Mouse (Mus musculus) intestine, embryonic 15.5 days (tissue): ENCODE measurements around the gene Lect2. TPM values are rescaled to one million over a fixed set of nuclear protein-coding genes. Genes with fewer than 3 reads are reported as not detected.
A peak's percentile ranks its signal among the peaks of the same experiment; 100 is the strongest.

Source experiments
- ATAC-seq: fragments of 200-750 bp; cut with Nextera tagmentation; 2 replicates; pipeline ENCODE4 v1.8.0; 2017; ENCODE audit warnings: moderate TSS enrichment, moderate library complexity
- H3K27ac ChIP-seq: fragments of 300-500 bp; sonication (generic); 2 replicates; pipeline ENCODE4 v1.5.1; 2015; ENCODE audit warnings: mild to moderate bottlenecking, inconsistent platforms
- H3K27me3 ChIP-seq: fragments of 300-500 bp; sonication (generic); replicated peaks from 2 replicates; pipeline ENCODE4 v1.6.1; 2015; ENCODE audit warnings: inconsistent platforms
- H3K36me3 ChIP-seq: fragments of 300-500 bp; sonication (generic); 2 replicates; pipeline ENCODE4 v1.6.1; 2015; ENCODE audit warnings: inconsistent platforms
- H3K4me1 ChIP-seq: fragments of 300-500 bp; sonication (generic); replicated peaks from 2 replicates; pipeline ENCODE4 v1.6.1; 2015; ENCODE audit warnings: inconsistent platforms
- H3K4me2 ChIP-seq: fragments of 300-500 bp; sonication (generic); replicated peaks from 2 replicates; pipeline ENCODE4 v1.6.1; 2015; ENCODE audit warnings: mild to moderate bottlenecking, inconsistent platforms
- H3K4me3 ChIP-seq: fragments of 300-500 bp; sonication (generic); replicated peaks from 2 replicates; pipeline ENCODE4 v1.5.1; 2015; ENCODE audit warnings: inconsistent platforms
- H3K9ac ChIP-seq: fragments of 300-500 bp; sonication (generic); 2 replicates; pipeline ENCODE4 v1.6.1; 2015; ENCODE audit warnings: inconsistent platforms
- H3K9me3 ChIP-seq: fragments of 300-500 bp; sonication (generic); 2 replicates; pipeline ENCODE4 v1.6.1; 2016; ENCODE audit warnings: inconsistent platforms
- WGBS: fragments of 180-500 bp; shearing (Covaris S2); methylation state at CpG from one replicate; pipeline ENCODE4 v1.1.7; 2015; 5-methylcytosine and 5-hydroxymethylcytosine counted together
- polyA plus RNA-seq: library from polyadenylated mRNA; unstranded; fragments of >200 nt; fragmentation: Nextera tagmentation; extraction: Ambion mirVana; gene quantifications from 2 replicates; pipeline ENCODE4 v1.2.1, GENCODE M21; 2015

The Lect2 gene
- polyA plus RNA-seq, 1 experiment from 2014 or later: 13.2 TPM

DNA sequence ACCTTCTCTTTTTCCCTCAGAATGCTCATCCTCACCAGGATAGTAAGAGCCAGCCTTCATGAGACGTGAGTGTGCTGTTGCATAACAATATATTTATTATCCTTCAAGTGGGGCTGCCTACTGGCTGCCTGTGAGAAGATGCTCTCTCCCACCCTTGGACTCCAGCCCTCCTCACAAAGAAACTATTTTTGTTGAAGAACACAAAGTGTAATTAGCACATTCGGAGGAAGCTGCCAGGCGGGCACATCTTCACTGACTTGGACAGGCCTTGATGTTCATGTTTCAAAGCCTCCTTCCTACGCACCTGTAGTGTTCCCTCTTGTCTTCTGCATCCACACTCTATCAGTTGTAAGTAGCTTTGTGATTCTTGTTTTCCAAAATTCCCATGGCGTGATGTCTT is 32.1 kb upstream of the Lect2 start:
- peaks cover 39% of the 10 kb centered on the region for H3K4me1 ChIP-seq
- no peak for ATAC-seq
- no peak overlapping the region for H3K9ac ChIP-seq
- no peak overlapping the region for H3K4me3 ChIP-seq
- no peaks in the 10 kb centered on the region for H3K36me3 ChIP-seq
- WGBS: 75% methylated on average over 5 of the region's 5 CpGs
- no peaks in the 10 kb centered on the region for H3K27me3 ChIP-seq
- H3K4me2 ChIP-seq: no peak overlapping the region
- H3K9me3 ChIP-seq: no peaks in the 10 kb centered on the region
- no peak overlapping the region for H3K27ac ChIP-seq

DNA sequence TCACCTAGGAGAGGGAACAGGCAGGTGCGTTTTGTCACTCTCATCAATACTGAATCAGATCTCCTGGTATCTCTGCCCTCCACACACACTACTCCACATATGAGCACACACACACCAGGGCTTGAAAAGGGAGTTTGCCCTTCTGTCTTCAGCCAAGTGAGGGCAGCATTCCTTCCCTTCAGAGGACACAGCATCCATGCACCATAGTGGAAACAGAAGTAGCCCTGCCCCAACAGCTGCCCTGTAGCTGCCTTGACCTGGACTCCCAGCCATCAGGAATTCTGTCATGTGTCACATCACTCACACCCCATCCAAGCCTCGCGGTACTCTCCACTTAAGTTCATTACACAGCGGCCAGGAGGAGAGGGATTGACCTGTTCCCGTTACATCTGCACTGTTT is 29.8 kb upstream of the Lect2 start:
- ATAC-seq: no peak
- Histone ChIP-seq H3K27me3 (no peaks in the 10 kb centered on the region), H3K4me1 (peaks cover 45% of the 10 kb centered on the region), H3K36me3 (no peaks in the 10 kb centered on the region), H3K9me3 (no peaks in the 10 kb centered on the region), H3K4me3 (no peak overlapping the region), H3K9ac (no peak overlapping the region), H3K27ac (no peak overlapping the region), H3K4me2 (no peak overlapping the region)
- 91% methylated on average over 5 of the region's 5 CpGs for WGBS

DNA sequence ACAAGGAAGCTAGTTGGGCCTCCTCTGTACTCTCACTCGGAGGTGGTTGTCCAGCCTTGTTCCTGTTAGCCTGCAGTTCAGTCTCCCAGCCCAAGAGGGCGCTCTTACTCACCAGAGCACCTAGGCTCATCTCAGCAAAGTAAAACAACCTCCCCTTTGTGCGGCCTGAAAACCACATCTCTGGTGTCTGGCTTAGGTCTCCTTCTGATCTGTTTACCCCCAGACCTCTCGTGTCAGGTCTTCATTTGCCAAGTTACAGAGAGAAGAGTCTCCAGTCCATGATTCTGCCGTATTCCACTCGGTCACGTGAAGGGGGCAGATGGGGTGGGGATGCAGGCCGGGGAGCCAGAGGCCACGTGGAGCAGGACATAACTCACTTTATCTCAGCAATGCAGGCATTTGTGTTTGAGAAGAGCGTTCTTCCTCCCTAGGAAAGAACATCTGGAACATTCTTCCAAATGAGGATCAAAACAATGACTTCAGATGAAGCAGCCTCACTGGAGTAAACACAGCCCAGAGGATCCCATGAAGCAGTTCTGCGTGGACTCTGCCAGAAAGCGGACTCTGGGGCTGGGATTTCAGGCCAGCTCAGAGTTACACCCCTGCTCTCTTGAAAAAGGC is 27.5 kb upstream of the Lect2 start:
- H3K4me1 ChIP-seq: peaks cover 26% of the 10 kb centered on the region
- peak overlapping the region; percentile 86 for H3K27ac ChIP-seq
- no peaks in the 10 kb centered on the region for H3K27me3 ChIP-seq
- no peak overlapping the region for H3K9ac ChIP-seq
- no peaks in the 10 kb centered on the region for H3K36me3 ChIP-seq
- H3K9me3 ChIP-seq: no peaks in the 10 kb centered on the region
- H3K4me2 ChIP-seq: no peak overlapping the region
- 25% methylated on average over 12 of the region's 12 CpGs for WGBS
- H3K4me3 ChIP-seq: no peak overlapping the region
- peak; percentile 74 for ATAC-seq

GRCm38 (mm10) chr13:56575074-56575473 is 26.8 kb upstream of the Lect2 start:
- Histone ChIP-seq H3K4me2 (no peak overlapping the region), H3K36me3 (no peaks in the 10 kb centered on the region), H3K9me3 (no peaks in the 10 kb centered on the region), H3K27ac (peak overlapping the region; percentile 86), H3K4me1 (peaks cover 22% of the 10 kb centered on the region), H3K27me3 (no peaks in the 10 kb centered on the region), H3K4me3 (no peak overlapping the region), H3K9ac (no peak overlapping the region)
- ATAC-seq: no peak
- WGBS: 71% methylated on average over 4 of the region's 4 CpGs

DNA sequence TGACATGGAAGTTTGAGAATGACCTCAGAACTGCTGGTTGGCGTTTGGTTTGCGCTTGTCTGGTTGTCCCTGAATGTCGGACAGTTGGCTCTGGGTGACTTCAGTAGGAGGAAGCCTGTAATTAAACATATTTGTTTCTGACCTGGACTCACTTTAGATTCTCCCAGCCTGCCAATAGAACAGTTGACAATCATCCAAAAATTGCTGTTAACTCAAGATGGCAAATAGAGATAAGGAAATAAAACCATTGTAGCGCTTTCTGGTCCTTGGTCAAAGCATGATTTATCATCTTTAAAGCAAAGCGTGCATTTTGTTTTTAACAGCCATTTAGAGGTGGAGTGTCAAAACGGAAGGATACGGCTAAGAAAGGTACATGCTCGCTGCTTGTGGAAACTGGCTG is 23.3 kb upstream of the Lect2 start:
- Histone ChIP-seq H3K9me3 (no peaks in the 10 kb centered on the region), H3K9ac (no peak overlapping the region), H3K36me3 (no peaks in the 10 kb centered on the region), H3K4me2 (no peak overlapping the region), H3K4me1 (peaks cover 22% of the 10 kb centered on the region), H3K27me3 (no peaks in the 10 kb centered on the region), H3K4me3 (no peak overlapping the region), H3K27ac (no peak overlapping the region)
- 69% methylated on average over 8 of the region's 8 CpGs for WGBS
- no peak for ATAC-seq

- Histone ChIP-seq H3K27me3 (no peaks in the 10 kb centered on the region), H3K4me3 (no peak overlapping the region), H3K4me2 (no peak overlapping the region), H3K27ac (peak overlapping the region; percentile 13; the same call in 1 of the 2 replicates), H3K9ac (no peak overlapping the region), H3K9me3 (no peaks in the 10 kb centered on the region), H3K36me3 (no peaks in the 10 kb centered on the region), H3K4me1 (peaks cover 2% of the 10 kb centered on the region)
- ATAC-seq: no peak; the same call in 1 of the 2 replicates
- 45% methylated on average over 10 of the region's 10 CpGs for WGBS
Measured at GRCm38 (mm10) chr13:56566336-56566735, 18.0 kb upstream of the Lect2 start.

GRCm38 (mm10) chr13:56563075-56563474 is 14.8 kb upstream of the Lect2 start:
- no peak overlapping the region for H3K4me2 ChIP-seq
- 41% methylated on average over 6 of the region's 6 CpGs for WGBS
- no peaks in the 10 kb centered on the region for H3K27me3 ChIP-seq
- H3K4me1 ChIP-seq: peaks cover 3% of the 10 kb centered on the region
- no peaks in the 10 kb centered on the region for H3K36me3 ChIP-seq
- H3K9ac ChIP-seq: no peak overlapping the region
- ATAC-seq: no peak
- H3K4me3 ChIP-seq: no peak overlapping the region
- no peak overlapping the region for H3K27ac ChIP-seq
- no peaks in the 10 kb centered on the region for H3K9me3 ChIP-seq

- ATAC-seq: no peak
- H3K27me3 ChIP-seq: no peaks in the 10 kb centered on the region
- H3K4me2 ChIP-seq: no peak overlapping the region
- H3K4me1 ChIP-seq: peaks cover 3% of the 10 kb centered on the region
- no peak overlapping the region for H3K9ac ChIP-seq
- WGBS: 64% methylated on average over 8 of the region's 8 CpGs
- no peaks in the 10 kb centered on the region for H3K9me3 ChIP-seq
- no peak overlapping the region for H3K4me3 ChIP-seq
- H3K27ac ChIP-seq: no peak overlapping the region
- no peaks in the 10 kb centered on the region for H3K36me3 ChIP-seq
Measured at GRCm38 (mm10) chr13:56561129-56561528, 12.8 kb upstream of the Lect2 start.

- peaks cover 3% of the 10 kb centered on the region for H3K4me1 ChIP-seq
- no peaks in the 10 kb centered on the region for H3K9me3 ChIP-seq
- H3K36me3 ChIP-seq: no peaks in the 10 kb centered on the region
- no peaks in the 10 kb centered on the region for H3K27me3 ChIP-seq
- H3K9ac ChIP-seq: no peak overlapping the region
- H3K27ac ChIP-seq: no peak overlapping the region
- ATAC-seq: no peak
- H3K4me2 ChIP-seq: no peak overlapping the region
- WGBS: 84% methylated on average over 6 of the region's 6 CpGs
- H3K4me3 ChIP-seq: no peak overlapping the region
Measured at GRCm38 (mm10) chr13:56559841-56560370, 11.6 kb upstream of the Lect2 start.

GRCm38 (mm10) chr13:56558811-56559210 is 10.5 kb upstream of the Lect2 start:
- H3K27me3 ChIP-seq: no peaks in the 10 kb centered on the region
- no peak for ATAC-seq
- H3K4me3 ChIP-seq: no peak overlapping the region
- H3K36me3 ChIP-seq: no peaks in the 10 kb centered on the region
- H3K27ac ChIP-seq: no peak overlapping the region
- H3K4me1 ChIP-seq: peaks cover 3% of the 10 kb centered on the region
- H3K9me3 ChIP-seq: no peaks in the 10 kb centered on the region
- WGBS: 60% methylated on average over 3 of the region's 3 CpGs
- H3K9ac ChIP-seq: no peak overlapping the region
- no peak overlapping the region for H3K4me2 ChIP-seq

- H3K9me3 ChIP-seq: no peaks in the 10 kb centered on the region
- H3K4me1 ChIP-seq: peaks cover 3% of the 10 kb centered on the region
- no peak for ATAC-seq
- H3K27ac ChIP-seq: no peak overlapping the region
- WGBS: 73% methylated on average over 3 of the region's 3 CpGs
- no peak overlapping the region for H3K9ac ChIP-seq
- no peaks in the 10 kb centered on the region for H3K27me3 ChIP-seq
- no peaks in the 10 kb centered on the region for H3K36me3 ChIP-seq
- H3K4me3 ChIP-seq: no peak overlapping the region
- no peak overlapping the region for H3K4me2 ChIP-seq
Measured at GRCm38 (mm10) chr13:56556701-56557100, 8.4 kb upstream of the Lect2 start.

DNA sequence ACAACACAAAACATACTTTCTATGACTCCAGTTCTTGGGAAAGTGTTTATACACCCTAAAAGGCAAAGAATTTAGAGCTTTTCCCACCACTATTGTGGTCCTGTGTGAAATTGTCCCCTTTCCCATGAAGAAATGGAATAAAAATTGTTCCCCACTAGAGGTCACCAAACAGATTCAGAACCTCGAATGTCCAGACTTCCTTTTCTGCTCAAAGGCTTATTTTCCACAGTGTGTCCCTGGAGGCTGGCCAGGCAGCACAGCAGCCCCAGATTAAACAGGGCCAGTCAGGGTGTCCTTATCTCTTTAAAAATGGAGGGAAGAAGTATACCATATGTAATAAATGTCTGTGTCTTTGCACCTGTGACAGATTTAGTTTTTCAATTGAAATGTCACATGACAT is 7.7 kb upstream of the Lect2 start:
- Histone ChIP-seq H3K9ac (no peak overlapping the region), H3K4me2 (no peak overlapping the region), H3K27ac (no peak overlapping the region), H3K4me3 (no peak overlapping the region), H3K4me1 (no peaks in the 10 kb centered on the region), H3K27me3 (no peaks in the 10 kb centered on the region), H3K36me3 (no peaks in the 10 kb centered on the region), H3K9me3 (no peaks in the 10 kb centered on the region)
- ATAC-seq: peak; percentile 63
- WGBS: 5% methylated on average over 1 of the region's 1 CpGs

GRCm38 (mm10) chr13:56554409-56554808 is 6.1 kb upstream of the Lect2 start:
- Histone ChIP-seq H3K9me3 (no peaks in the 10 kb centered on the region), H3K4me3 (no peak overlapping the region), H3K27me3 (no peaks in the 10 kb centered on the region), H3K4me2 (no peak overlapping the region), H3K4me1 (peaks cover 5% of the 10 kb centered on the region; the same call in 1 of the 2 replicates), H3K9ac (no peak overlapping the region), H3K36me3 (no peaks in the 10 kb centered on the region), H3K27ac (no peak overlapping the region)
- ATAC-seq: no peak
- 22% methylated on average over 2 of the region's 2 CpGs for WGBS
